Mouse (Mus musculus) liver, embryonic 12.5 days (tissue): ENCODE data around the gene Kif27. TPM values are rescaled to one million over a fixed set of nuclear protein-coding genes. Genes with fewer than 3 reads are reported as not detected.

ENCODE experiments used
- ATAC-seq: fragments of 200-750 bp; cut with Nextera tagmentation; 2 replicates; pipeline ENCODE4 v1.8.0; 2017; ENCODE audit warnings: moderate number of reproducible peaks, mild to moderate bottlenecking, moderate library complexity
- H3K27ac ChIP-seq: fragments of 300-500 bp; sonication (generic); 2 replicates; pipeline ENCODE4 v1.5.1; 2016; ENCODE audit warnings: mild to moderate bottlenecking
- H3K27me3 ChIP-seq: fragments of 300-500 bp; sonication (generic); replicated peaks from 2 replicates; pipeline ENCODE4 v1.6.1; 2016; ENCODE audit warnings: mild to moderate bottlenecking, moderate library complexity
- H3K36me3 ChIP-seq: fragments of 300-500 bp; sonication (generic); 2 replicates; pipeline ENCODE4 v1.6.1; 2016; ENCODE audit warnings: mild to moderate bottlenecking, moderate library complexity
- H3K4me1 ChIP-seq: fragments of 300-500 bp; sonication (generic); 2 replicates; pipeline ENCODE4 v1.6.1; 2016
- H3K4me2 ChIP-seq: fragments of 300-500 bp; sonication (generic); 2 replicates; pipeline ENCODE4 v1.6.1; 2016; ENCODE audit warnings: mild to moderate bottlenecking, moderate library complexity
- H3K4me3 ChIP-seq: fragments of 300-500 bp; sonication (generic); 2 replicates; pipeline ENCODE4 v1.5.1; 2016; ENCODE audit warnings: mild to moderate bottlenecking, moderate library complexity
- H3K9ac ChIP-seq: fragments of 300-500 bp; sonication (generic); 2 replicates; pipeline ENCODE4 v1.6.1; 2016; ENCODE audit warnings: mild to moderate bottlenecking, moderate library complexity
- H3K9me3 ChIP-seq: fragments of 300-500 bp; sonication (generic); replicated peaks from 2 replicates; pipeline ENCODE4 v1.6.1; 2016; ENCODE audit warnings: mild to moderate bottlenecking, moderate library complexity
- WGBS: fragments of 180-500 bp; shearing (Covaris S2); methylation state at CpG from one replicate; pipeline ENCODE4 v1.1.7; 2016; ENCODE audit not compliant: insufficient replicate concordance; 5-methylcytosine and 5-hydroxymethylcytosine counted together
- microRNA counts: library from miRNA; unstranded; fragments of <30 nt; microRNA quantifications from one replicate; lab custom pipeline; 2017
- microRNA-seq: library from miRNA; unstranded; fragments of <30 nt; microRNA quantifications from one replicate; pipeline ENCODE4, GENCODE M21; 2017
- polyA plus RNA-seq: library from polyadenylated mRNA; unstranded; fragments of >200 nt; fragmentation: Nextera tagmentation; extraction: Ambion mirVana; gene quantifications from 2 replicates; pipeline ENCODE4 v1.2.1, GENCODE M21; 2016

The Kif27 gene
- polyA plus RNA-seq, 1 experiment from 2014 or later, result 0.06 TPM

DNA sequence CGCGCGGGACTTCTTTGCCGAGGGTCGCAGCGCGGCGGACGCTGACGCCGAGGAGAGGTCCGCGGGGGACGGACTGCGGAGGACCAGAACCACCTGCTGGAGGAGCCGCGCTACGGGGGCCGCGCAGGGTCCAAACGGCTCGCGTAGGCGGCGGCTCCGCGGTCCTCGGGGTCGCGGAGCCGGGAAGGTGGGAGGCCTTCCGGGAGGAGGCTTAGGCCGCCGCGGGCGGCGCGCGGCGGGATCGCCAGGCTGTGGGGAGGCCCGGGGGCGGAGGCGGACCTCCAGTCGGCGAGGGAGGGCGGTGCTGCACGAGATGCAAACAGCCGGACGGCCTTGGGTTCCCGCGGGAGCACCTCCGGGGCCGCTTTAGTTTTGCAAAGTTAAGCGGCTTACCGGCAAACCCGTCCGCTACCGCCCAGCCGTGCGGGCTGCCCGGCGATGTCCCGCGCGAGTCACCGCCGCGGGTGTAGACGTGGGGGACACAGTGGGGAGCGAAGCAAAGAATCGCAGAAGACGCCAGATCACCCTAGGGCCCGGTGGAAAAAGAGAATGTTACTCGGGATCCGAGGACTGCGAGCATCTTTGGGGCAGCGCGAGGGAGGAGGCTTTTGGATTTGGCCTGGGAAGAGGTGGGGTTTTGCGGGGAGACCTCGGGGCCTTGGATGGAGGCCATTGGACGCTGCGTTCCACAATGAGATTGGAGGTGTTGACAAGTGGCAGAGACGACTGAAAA is 84.5 kb downstream of the Kif27 start:
- ATAC-seq, result peak; percentile 75
- peak overlapping the region; percentile 81 for H3K9ac ChIP-seq
- H3K9me3 ChIP-seq, result no peaks in the 10 kb centered on the region
- H3K4me2 ChIP-seq, result peak overlapping the region; percentile 95
- 2% methylated on average over 81 of the region's 84 CpGs for WGBS
- H3K4me1 ChIP-seq, result peaks cover 26% of the 10 kb centered on the region
- H3K27me3 ChIP-seq, result peaks cover 73% of the 10 kb centered on the region
- peak overlapping the region; percentile 78 for H3K4me3 ChIP-seq
- H3K27ac ChIP-seq, result peak overlapping the region; percentile 27; the same call in 1 of the 2 replicates
- H3K36me3 ChIP-seq, result no peaks in the 10 kb centered on the region

DNA sequence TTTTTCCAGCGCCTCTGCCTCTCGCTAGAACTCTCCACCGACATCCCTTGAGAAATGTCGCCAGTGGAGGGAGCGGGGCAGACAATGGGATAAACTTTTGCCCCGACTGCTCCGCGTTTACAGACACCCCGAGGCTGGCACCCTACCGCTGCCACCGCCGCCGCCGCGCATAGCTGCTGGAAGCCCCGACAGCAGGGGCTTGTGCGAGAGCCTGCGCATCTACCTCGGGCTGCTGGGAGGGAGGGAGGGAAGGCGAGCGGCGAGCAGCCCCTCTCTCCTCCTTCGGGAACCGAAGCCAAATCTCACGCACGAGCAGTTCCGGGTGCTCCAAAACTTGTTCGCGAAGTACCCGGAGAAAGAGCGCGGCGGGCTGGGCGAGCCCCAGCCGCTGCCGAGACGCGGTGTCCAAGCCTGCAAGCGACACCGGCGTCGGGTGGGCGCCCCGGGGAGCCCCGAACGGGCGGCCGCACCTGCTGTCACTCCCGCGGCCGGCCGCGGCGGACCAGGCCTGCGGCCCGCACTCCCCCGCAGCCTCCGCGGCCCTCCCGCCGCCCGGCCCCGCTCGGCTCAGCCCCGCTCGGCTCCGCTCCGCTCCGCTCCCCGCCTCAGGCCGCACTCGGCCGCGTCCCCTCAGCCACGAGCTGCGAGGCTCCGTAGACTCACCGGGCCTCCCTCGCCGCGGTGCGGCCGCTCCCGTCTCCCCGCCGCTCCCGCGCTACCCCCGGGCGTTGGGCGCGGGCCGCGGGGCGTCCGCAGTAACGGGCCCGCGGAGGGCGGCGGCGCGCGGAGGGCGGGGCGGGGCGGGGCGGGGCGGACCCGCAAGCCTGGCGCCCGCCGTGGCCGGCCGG is 85.3 kb downstream of the Kif27 start:
- peak overlapping the region; percentile 78 for H3K4me3 ChIP-seq
- peaks cover 69% of the 10 kb centered on the region for H3K27me3 ChIP-seq
- peak overlapping the region; percentile 95 for H3K4me2 ChIP-seq
- under 1% methylated on average over 83 of the region's 115 CpGs for WGBS
- peak overlapping the region; percentile 27; the same call in 1 of the 2 replicates for H3K27ac ChIP-seq
- H3K4me1 ChIP-seq, result peaks cover 26% of the 10 kb centered on the region
- peak overlapping the region; percentile 81 for H3K9ac ChIP-seq
- ATAC-seq, result peak; percentile 77
- no peaks in the 10 kb centered on the region for H3K9me3 ChIP-seq
- H3K36me3 ChIP-seq, result no peaks in the 10 kb centered on the region

DNA sequence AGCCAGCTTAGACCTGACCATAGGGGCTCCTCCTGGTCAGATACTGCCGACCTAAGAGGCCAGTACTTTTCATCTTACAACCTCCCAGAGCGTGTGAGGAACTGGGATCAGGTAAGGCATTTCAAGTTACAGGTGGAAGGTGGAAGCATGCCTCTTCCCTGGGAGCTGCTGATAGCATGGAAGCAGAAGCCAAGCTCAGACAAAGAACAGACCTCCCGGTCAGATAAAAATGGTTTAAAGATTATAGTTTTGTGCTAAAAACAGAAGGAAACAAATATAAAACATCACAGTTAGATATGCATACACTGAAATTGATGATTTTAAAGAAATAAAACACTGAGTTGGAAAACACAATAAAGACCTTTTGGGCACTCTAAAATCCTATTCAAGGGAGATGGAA is 92.1 kb downstream of the Kif27 start:
- Histone ChIP-seq H3K9ac (no peak overlapping the region), H3K9me3 (no peaks in the 10 kb centered on the region), H3K27me3 (peaks cover 9% of the 10 kb centered on the region), H3K36me3 (no peaks in the 10 kb centered on the region), H3K27ac (no peak overlapping the region), H3K4me2 (no peak overlapping the region), H3K4me3 (no peak overlapping the region), H3K4me1 (no peaks in the 10 kb centered on the region)
- no peak for ATAC-seq
- WGBS, result 60% methylated on average over 3 of the region's 3 CpGs

DNA sequence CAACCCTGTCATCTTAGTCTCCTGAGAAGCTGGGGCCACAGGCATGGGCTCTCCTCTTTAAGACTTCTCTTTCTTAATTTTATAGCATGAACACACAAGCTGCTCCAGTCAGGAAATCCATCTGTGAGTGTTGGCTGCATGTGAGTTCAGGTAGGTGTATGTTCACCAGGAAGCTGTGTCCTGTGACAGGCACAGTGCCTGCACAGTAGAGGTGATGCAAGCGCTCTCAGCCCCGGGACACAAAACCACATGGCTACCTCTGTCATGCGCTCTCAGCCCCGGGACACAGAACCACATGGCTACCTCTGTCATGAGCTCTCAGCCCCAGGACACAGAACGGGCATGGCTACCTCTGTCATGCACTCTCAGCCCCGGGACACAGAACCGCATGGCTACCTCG is 95.4 kb downstream of the Kif27 start:
- H3K4me3 ChIP-seq, result no peak overlapping the region
- no peaks in the 10 kb centered on the region for H3K36me3 ChIP-seq
- no peak overlapping the region for H3K9ac ChIP-seq
- H3K4me2 ChIP-seq, result no peak overlapping the region
- H3K4me1 ChIP-seq, result no peaks in the 10 kb centered on the region
- H3K27ac ChIP-seq, result no peak overlapping the region
- ATAC-seq, result no peak
- no peaks in the 10 kb centered on the region for H3K27me3 ChIP-seq
- WGBS, result 77% methylated on average over 8 of the region's 8 CpGs
- H3K9me3 ChIP-seq, result no peaks in the 10 kb centered on the region

DNA sequence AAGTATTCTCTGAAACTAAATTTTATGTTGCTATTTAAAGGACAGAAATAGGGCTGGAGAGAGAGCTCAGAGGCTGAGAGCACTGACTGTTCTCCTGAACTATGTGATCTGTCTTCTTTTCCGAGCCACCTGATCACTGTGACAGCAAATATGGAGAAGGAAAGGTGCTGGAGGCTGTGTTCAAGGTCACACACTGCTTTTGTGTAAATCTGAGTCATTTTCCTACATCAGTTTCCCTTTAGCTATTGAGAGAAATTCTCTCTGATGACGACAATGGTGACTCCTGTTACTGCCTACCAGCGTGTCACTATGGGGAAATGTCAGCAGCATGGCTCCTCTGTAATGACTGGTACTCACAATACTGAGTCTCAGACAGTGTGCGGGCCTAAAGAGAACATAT is 97.2 kb downstream of the Kif27 start:
- H3K4me3 ChIP-seq, result no peak overlapping the region
- WGBS, result 70% methylated on average over 4 of the region's 4 CpGs
- no peaks in the 10 kb centered on the region for H3K9me3 ChIP-seq
- no peaks in the 10 kb centered on the region for H3K36me3 ChIP-seq
- H3K9ac ChIP-seq, result no peak overlapping the region
- no peak overlapping the region for H3K4me2 ChIP-seq
- no peaks in the 10 kb centered on the region for H3K4me1 ChIP-seq
- no peaks in the 10 kb centered on the region for H3K27me3 ChIP-seq
- no peak for ATAC-seq
- H3K27ac ChIP-seq, result no peak overlapping the region

GRCm38 (mm10) chr13:58253268-58253667 is 105.7 kb downstream of the Kif27 start:
- H3K9me3 ChIP-seq, result no peaks in the 10 kb centered on the region
- H3K27me3 ChIP-seq, result no peaks in the 10 kb centered on the region
- 75% methylated on average over 1 of the region's 1 CpGs for WGBS
- H3K27ac ChIP-seq, result no peak overlapping the region
- no peak for ATAC-seq
- peaks cover 6% of the 10 kb centered on the region for H3K36me3 ChIP-seq
- H3K4me3 ChIP-seq, result no peak overlapping the region
- H3K9ac ChIP-seq, result no peak overlapping the region
- H3K4me1 ChIP-seq, result no peaks in the 10 kb centered on the region
- H3K4me2 ChIP-seq, result no peak overlapping the region

GRCm38 (mm10) chr13:58248957-58249356 is 110.0 kb downstream of the Kif27 start:
- Histone ChIP-seq H3K4me3 (no peak overlapping the region), H3K4me1 (peaks cover 10% of the 10 kb centered on the region), H3K27ac (no peak overlapping the region), H3K9ac (no peak overlapping the region), H3K36me3 (peaks cover 3% of the 10 kb centered on the region), H3K9me3 (no peaks in the 10 kb centered on the region), H3K27me3 (no peaks in the 10 kb centered on the region), H3K4me2 (no peak overlapping the region)
- no peak for ATAC-seq
- WGBS, result 76% methylated on average over 5 of the region's 5 CpGs

MicroRNAs within 50 kb of the gene (microRNA counts, 519-probe panel; counts per million panel counts)
- microRNA mmu-miR-7a (lab: Ali Mortazavi, UCI), result 5,372 counts per million, percentile 87 among the panel's probes with 10 or more counts

Small RNAs within 50 kb of the gene (microRNA-seq; reads per million reads assigned to microRNA genes)
- not detected for gene Mir6369
- 331 reads per million, percentile 62 among the genes with 10 or more reads in this experiment for gene Mir7-1

Other genes with a start within 250 kb of the Kif27 start
- gene Klhl3, start 245.5 kb downstream of the Kif27 start, polyA plus RNA-seq, result 1.3 and 1.5 TPM in 2 replicates
- 12.6 and 13.7 TPM in 2 replicates for gene Hnrnpa0, start 230.6 kb downstream of the Kif27 start, polyA plus RNA-seq
- gene Idnk, start 201.5 kb downstream of the Kif27 start, polyA plus RNA-seq, result 24.6 and 25.8 TPM in 2 replicates
- 83.3 and 83.6 TPM in 2 replicates for gene Ubqln1, start 143.5 kb downstream of the Kif27 start, polyA plus RNA-seq
- 9.0 and 9.1 TPM in 2 replicates for gene Gkap1, start 83.4 kb downstream of the Kif27 start, polyA plus RNA-seq
- gene 2210016F16Rik, start 26.1 kb upstream of the Kif27 start, polyA plus RNA-seq, result 27.5 and 27.6 TPM in 2 replicates
- 22.3 and 25.4 TPM in 2 replicates for gene Rmi1, start 43.1 kb upstream of the Kif27 start, polyA plus RNA-seq
- gene Hnrnpk, start 44.2 kb upstream of the Kif27 start, polyA plus RNA-seq, result 906 and 911 TPM in 2 replicates